Mouse (Mus musculus): ENCODE measurements around the gene Camk2b. TPM values are rescaled to one million over a fixed set of nuclear protein-coding genes. Genes with fewer than 3 reads are reported as not detected.

Camk2b gene
- polyA plus RNA-seq, 1 experiment from 2014 or later: 117 TPM

- peak; percentile 63 for DNase-seq (ENCODE audit: low spot score)
- Histone ChIP-seq H3K9ac (no peak overlapping the region), H3K36me3 (replicated peaks; ENCODE audit: control insufficient read depth, insufficient read depth) (no peaks in the 10 kb centered on the region), H3K4me1 (replicated peaks; ENCODE audit: control insufficient read depth, insufficient read depth, low read length) (no peaks in the 10 kb centered on the region), H3K27ac (no peak overlapping the region), H3K9me3 (ENCODE audit: control insufficient read depth, low read length) (no peaks in the 10 kb centered on the region), H3K4me2 (replicated peaks) (no peak overlapping the region), H3K27me3 (ENCODE audit: control insufficient read depth, insufficient read depth, low read length) (no peaks in the 10 kb centered on the region; the same call in 1 of the 2 replicates), H3K4me3 (replicated peaks; ENCODE audit: low read length) (no peak overlapping the region)
- peak; percentile 64; the same call in 1 of the 2 replicates for ATAC-seq (ENCODE audit: low FRiP score)
- WGBS: 49% methylated on average over 8 of the region's 8 CpGs
These were observed 9.5 kb upstream of the Camk2b start for GRCm38 (mm10) chr11:6075618-6076066.

DNA sequence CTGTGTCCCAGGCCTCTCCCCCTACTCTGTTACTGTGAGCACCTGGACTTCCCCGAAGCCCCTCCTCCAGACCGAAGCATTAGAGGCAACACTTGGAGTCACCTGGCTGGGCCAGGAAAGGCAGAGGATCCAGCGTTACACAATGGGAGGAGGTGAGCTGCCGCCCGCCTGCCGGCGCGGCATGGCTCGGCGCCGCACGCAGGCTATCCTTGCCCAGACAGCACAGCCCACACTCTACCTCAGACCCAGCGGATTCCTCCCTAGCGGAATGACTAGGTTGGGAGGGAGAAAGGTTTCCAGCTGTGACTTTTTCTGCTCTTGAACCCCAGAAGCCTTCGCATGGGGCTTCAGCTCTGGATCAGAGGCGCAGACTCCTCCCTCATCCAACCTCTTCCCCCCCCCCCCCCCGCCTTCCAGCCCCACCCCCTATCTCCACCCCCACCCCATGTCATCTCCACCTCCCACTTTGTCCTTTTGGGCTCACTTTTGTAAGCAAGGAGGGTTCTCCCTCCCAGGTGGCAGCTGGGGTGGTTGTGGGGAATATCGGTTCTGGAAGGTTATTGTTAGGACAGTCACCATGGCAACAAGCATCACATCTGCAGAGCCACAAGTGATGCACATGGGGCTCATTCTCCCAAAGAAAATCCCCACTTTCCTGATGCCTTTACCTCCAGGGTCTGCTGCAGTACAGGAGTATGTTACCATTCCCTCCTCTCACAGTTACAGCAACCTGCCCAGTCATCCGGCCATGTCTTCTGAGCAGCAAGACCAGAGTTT lies 2.2 kb upstream of the Camk2b start:
- H3K9me3 ChIP-seq (ENCODE audit: control insufficient read depth, low read length): no peaks in the 10 kb centered on the region
- H3K27me3 ChIP-seq (ENCODE audit: control insufficient read depth, insufficient read depth, low read length): peaks cover 45% of the 10 kb centered on the region
- H3K9ac ChIP-seq: peak overlapping the region; percentile 28
- H3K4me1 ChIP-seq (replicated peaks; ENCODE audit: control insufficient read depth, insufficient read depth, low read length): peaks cover 19% of the 10 kb centered on the region; the same call in 1 of the 2 replicates
- 5% methylated on average over 18 of the region's 19 CpGs for WGBS
- H3K36me3 ChIP-seq (replicated peaks; ENCODE audit: control insufficient read depth, insufficient read depth): no peaks in the 10 kb centered on the region
- DNase-seq (ENCODE audit: low spot score) (peak; percentile 59), ATAC-seq (ENCODE audit: low FRiP score) (0 out of 2 replicates have a peak, but pooled peaks have one; percentile 2)
- H3K27ac ChIP-seq: no peak overlapping the region; the same call in 1 of the 2 replicates
- H3K4me2 ChIP-seq (replicated peaks): peak overlapping the region; percentile 48
- peak overlapping the region; percentile 15 for H3K4me3 ChIP-seq (replicated peaks; ENCODE audit: low read length)

GRCm38 (mm10) chr11:6067160-6067559 lies 998 bp upstream of the Camk2b start:
- Histone ChIP-seq H3K9me3 (ENCODE audit: control insufficient read depth, low read length) (no peaks in the 10 kb centered on the region), H3K9ac (no peak overlapping the region), H3K27me3 (ENCODE audit: control insufficient read depth, insufficient read depth, low read length) (peaks cover 51% of the 10 kb centered on the region), H3K4me2 (replicated peaks) (no peak overlapping the region), H3K27ac (no peak overlapping the region), H3K4me3 (replicated peaks; ENCODE audit: low read length) (no peak overlapping the region), H3K36me3 (replicated peaks; ENCODE audit: control insufficient read depth, insufficient read depth) (no peaks in the 10 kb centered on the region), H3K4me1 (replicated peaks; ENCODE audit: control insufficient read depth, insufficient read depth, low read length) (peaks cover 24% of the 10 kb centered on the region; the same call in 1 of the 2 replicates)
- no peak for DNase-seq (ENCODE audit: low spot score)
- WGBS: 35% methylated on average over 9 of the region's 9 CpGs
- no peak for ATAC-seq (ENCODE audit: low FRiP score)

DNA sequence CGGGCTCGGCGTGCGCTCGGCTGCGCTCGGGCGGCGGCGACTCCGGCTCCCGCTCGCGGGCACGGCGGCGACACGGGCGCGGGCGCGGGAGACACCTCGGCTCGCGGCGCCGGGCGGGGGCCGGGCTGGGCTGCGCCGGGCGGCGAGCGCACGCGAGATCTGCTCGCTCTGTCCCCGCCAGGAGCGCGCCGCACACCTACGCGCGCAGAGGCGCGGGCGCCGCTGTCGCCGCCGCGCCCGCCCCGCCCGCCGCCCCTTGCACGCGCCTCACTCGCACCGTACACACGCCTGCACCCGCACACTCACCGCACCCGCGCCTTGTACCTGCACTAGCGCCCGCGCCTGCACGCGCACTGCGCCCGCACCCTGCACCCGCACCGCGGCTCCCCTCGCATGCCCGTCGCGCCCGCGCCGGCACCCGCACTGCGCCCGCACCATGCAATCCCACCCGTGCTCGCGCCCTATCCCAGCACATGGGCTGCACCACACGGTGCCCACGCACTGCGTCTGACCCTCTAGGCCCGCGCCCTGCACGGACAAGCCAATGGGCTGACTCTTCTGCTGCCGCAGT lies 526 bp downstream of the Camk2b start:
- WGBS: under 1% methylated on average over 61 of the region's 95 CpGs
- Histone ChIP-seq H3K4me3 (replicated peaks; ENCODE audit: low read length) (peak overlapping the region; percentile 75), H3K9me3 (ENCODE audit: control insufficient read depth, low read length) (no peaks in the 10 kb centered on the region), H3K36me3 (replicated peaks; ENCODE audit: control insufficient read depth, insufficient read depth) (no peaks in the 10 kb centered on the region; the same call in 1 of the 2 replicates), H3K27ac (peak overlapping the region; percentile 87), H3K9ac (peak overlapping the region; percentile 88), H3K4me2 (replicated peaks) (peak overlapping the region; percentile 77), H3K4me1 (replicated peaks; ENCODE audit: control insufficient read depth, insufficient read depth, low read length) (peaks cover 24% of the 10 kb centered on the region; the same call in 1 of the 2 replicates), H3K27me3 (ENCODE audit: control insufficient read depth, insufficient read depth, low read length) (peaks cover 51% of the 10 kb centered on the region)
- DNase-seq (ENCODE audit: low spot score): peak; percentile 79
- ATAC-seq (ENCODE audit: low FRiP score): peak; percentile 88

DNA sequence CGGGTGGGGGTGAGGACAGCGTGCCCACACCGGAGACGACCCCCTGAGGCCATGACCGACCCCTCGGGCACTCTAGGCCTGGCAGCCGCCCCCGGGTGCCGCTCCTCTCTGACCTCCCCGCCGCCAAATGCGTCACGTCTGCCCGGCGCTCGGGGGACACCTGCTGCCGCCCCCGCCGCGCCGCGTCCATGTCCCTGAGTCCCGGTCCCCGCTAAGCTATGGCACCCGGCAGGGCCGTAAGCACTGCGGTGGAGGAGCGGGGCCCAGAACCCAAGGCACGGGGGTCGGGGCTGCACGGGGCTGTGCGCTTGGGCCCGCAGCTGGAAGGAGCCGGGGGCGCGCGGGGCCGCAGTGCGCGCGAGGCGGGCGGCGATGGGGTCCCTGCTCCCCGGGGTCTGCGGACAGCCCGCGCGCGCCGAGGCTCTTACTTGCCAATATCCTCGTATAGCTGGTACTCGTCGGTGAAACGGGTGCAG lies 1.1 kb downstream of the Camk2b start:
- DNase-seq (ENCODE audit: low spot score): no peak
- ATAC-seq (ENCODE audit: low FRiP score): peak; percentile 51
- H3K9ac ChIP-seq: peak overlapping the region; percentile 88
- H3K4me3 ChIP-seq (replicated peaks; ENCODE audit: low read length): peak overlapping the region; percentile 75
- peaks cover 51% of the 10 kb centered on the region for H3K27me3 ChIP-seq (ENCODE audit: control insufficient read depth, insufficient read depth, low read length)
- H3K36me3 ChIP-seq (replicated peaks; ENCODE audit: control insufficient read depth, insufficient read depth): no peaks in the 10 kb centered on the region; the same call in 1 of the 2 replicates
- peak overlapping the region; percentile 77 for H3K4me2 ChIP-seq (replicated peaks)
- H3K9me3 ChIP-seq (ENCODE audit: control insufficient read depth, low read length): no peaks in the 10 kb centered on the region
- peak overlapping the region; percentile 87 for H3K27ac ChIP-seq
- H3K4me1 ChIP-seq (replicated peaks; ENCODE audit: control insufficient read depth, insufficient read depth, low read length): peaks cover 24% of the 10 kb centered on the region; the same call in 1 of the 2 replicates
- WGBS: under 1% methylated on average over 43 of the region's 55 CpGs

GRCm38 (mm10) chr11:6064215-6065045 lies 1.7 kb downstream of the Camk2b start:
- ATAC-seq (ENCODE audit: low FRiP score) (no peak), DNase-seq (ENCODE audit: low spot score) (peak; percentile 45)
- H3K36me3 ChIP-seq (replicated peaks; ENCODE audit: control insufficient read depth, insufficient read depth): no peaks in the 10 kb centered on the region; the same call in 1 of the 2 replicates
- H3K27me3 ChIP-seq (ENCODE audit: control insufficient read depth, insufficient read depth, low read length): peaks cover 51% of the 10 kb centered on the region
- H3K9me3 ChIP-seq (ENCODE audit: control insufficient read depth, low read length): no peaks in the 10 kb centered on the region
- H3K4me1 ChIP-seq (replicated peaks; ENCODE audit: control insufficient read depth, insufficient read depth, low read length): peaks cover 24% of the 10 kb centered on the region; the same call in 1 of the 2 replicates
- H3K4me3 ChIP-seq (replicated peaks; ENCODE audit: low read length): peak overlapping the region; percentile 75
- WGBS: 1% methylated on average over 30 of the region's 30 CpGs
- peak overlapping the region; percentile 87 for H3K27ac ChIP-seq
- peak overlapping the region; percentile 88 for H3K9ac ChIP-seq
- peak overlapping the region; percentile 77 for H3K4me2 ChIP-seq (replicated peaks)

DNA sequence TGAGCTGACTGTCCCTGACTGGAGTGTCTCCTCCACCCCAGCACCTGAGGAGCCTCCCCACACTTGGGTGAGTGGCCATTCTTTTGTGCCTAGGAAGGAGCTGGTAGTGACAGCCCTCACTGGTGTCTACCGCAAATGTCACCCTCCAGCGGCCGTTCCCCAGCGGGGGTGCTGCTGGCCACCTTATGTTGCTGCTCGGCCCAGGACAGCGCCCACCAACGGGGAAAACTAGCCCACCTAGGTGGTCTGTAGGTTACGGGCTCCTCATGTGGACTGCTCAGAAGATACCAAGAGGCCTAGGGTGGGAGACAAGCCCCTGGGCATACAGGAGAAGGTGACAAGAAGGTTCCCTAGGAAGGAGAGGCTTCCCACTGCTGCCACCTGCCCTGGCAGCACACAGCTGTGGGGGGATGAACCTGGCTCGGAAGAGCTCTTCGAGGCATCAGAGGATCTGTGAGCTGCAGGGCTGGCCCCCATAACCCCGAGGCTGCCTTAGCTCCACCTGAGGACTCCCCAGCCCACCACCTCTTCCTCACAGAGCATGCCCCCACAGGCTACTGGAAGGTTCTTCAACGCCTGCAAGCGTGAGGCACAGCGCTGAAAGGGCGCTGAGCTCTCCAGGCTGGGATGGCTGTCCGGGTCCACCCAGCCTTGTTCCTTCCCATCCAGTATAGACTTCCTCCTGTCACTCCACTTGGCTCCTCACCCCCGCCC lies 2.5 kb downstream of the Camk2b start:
- peak overlapping the region; percentile 88 for H3K9ac ChIP-seq
- ATAC-seq (ENCODE audit: low FRiP score) (no peak), DNase-seq (ENCODE audit: low spot score) (no peak)
- H3K36me3 ChIP-seq (replicated peaks; ENCODE audit: control insufficient read depth, insufficient read depth): no peaks in the 10 kb centered on the region; the same call in 1 of the 2 replicates
- 41% methylated on average over 17 of the region's 17 CpGs for WGBS
- peaks cover 24% of the 10 kb centered on the region; the same call in 1 of the 2 replicates for H3K4me1 ChIP-seq (replicated peaks; ENCODE audit: control insufficient read depth, insufficient read depth, low read length)
- no peaks in the 10 kb centered on the region for H3K9me3 ChIP-seq (ENCODE audit: control insufficient read depth, low read length)
- peak overlapping the region; percentile 75 for H3K4me3 ChIP-seq (replicated peaks; ENCODE audit: low read length)
- peaks cover 51% of the 10 kb centered on the region for H3K27me3 ChIP-seq (ENCODE audit: control insufficient read depth, insufficient read depth, low read length)
- H3K4me2 ChIP-seq (replicated peaks): peak overlapping the region; percentile 77
- H3K27ac ChIP-seq: peak overlapping the region; percentile 87

DNA sequence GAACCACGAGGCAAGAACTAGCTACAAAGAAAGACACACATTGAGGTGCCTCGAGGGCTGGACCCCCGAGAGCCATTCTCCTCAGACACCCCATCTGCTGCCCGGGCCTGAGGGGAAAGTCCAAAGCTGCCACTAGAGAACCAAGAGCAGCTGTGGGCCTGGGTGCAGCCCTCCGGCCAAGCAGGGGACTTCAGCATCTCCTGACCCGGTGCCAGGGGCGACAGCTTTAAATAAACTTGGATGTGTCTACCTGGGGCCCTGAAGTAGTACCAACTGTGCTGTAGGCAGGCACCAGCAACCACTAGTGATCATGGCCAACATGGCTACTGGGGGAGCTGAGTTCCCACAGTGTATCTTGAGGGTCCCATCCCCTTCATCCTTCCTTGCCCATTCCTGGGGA lies 3.1 kb downstream of the Camk2b start:
- no peaks in the 10 kb centered on the region for H3K9me3 ChIP-seq (ENCODE audit: control insufficient read depth, low read length)
- H3K4me3 ChIP-seq (replicated peaks; ENCODE audit: low read length): no peak overlapping the region
- no peaks in the 10 kb centered on the region; the same call in 1 of the 2 replicates for H3K36me3 ChIP-seq (replicated peaks; ENCODE audit: control insufficient read depth, insufficient read depth)
- no peak overlapping the region for H3K27ac ChIP-seq
- H3K9ac ChIP-seq: no peak overlapping the region
- peaks cover 50% of the 10 kb centered on the region for H3K27me3 ChIP-seq (ENCODE audit: control insufficient read depth, insufficient read depth, low read length)
- ATAC-seq (ENCODE audit: low FRiP score) (no peak), DNase-seq (ENCODE audit: low spot score) (no peak)
- WGBS: 85% methylated on average over 7 of the region's 7 CpGs
- H3K4me2 ChIP-seq (replicated peaks): peak overlapping the region; percentile 77
- H3K4me1 ChIP-seq (replicated peaks; ENCODE audit: control insufficient read depth, insufficient read depth, low read length): peaks cover 19% of the 10 kb centered on the region; the same call in 1 of the 2 replicates
